Mouse (Mus musculus) gastrocnemius, postnatal 36 days (tissue): ENCODE measurements around the gene Tgfbi. TPM values are rescaled to one million over a fixed set of nuclear protein-coding genes. Genes with fewer than 3 reads are reported as not detected.

Source experiments
- DNase-seq, 2 experiments: peaks; one replicate each; pipeline ENCODE4 v3.0.0; 2022
- intact Hi-C: fragments of 180-260 bp; cut with DNase I; formaldehyde crosslinking; loops from one replicate; pipeline ENCODE4 v1.15.1; 2025
- long read RNA-seq, 2 experiments: library from polyadenylated mRNA; stranded (forward); transcript quantifications; one replicate each; pipeline ENCODE4 v2.0.0; 2021
- total RNA-seq, 2 experiments: library from RNA; stranded (reverse); gene quantifications; 2 replicates each; pipeline ENCODE4 v1.2.3; 2021

The Tgfbi gene
- total RNA-seq: 10 to 100 TPM; 14.1 to 17.1 TPM
- long read RNA-seq, experiment 1, partial matches to known transcripts: 2 of 5 reads
- long read RNA-seq, experiment 1, other reads (novel, unspliced or antisense): 1 of 5 reads
- long read RNA-seq, experiment 2, partial matches to known transcripts: 5 of 8 reads
- long read RNA-seq, experiment 2, other reads (novel, unspliced or antisense): 3 of 8 reads

DNA sequence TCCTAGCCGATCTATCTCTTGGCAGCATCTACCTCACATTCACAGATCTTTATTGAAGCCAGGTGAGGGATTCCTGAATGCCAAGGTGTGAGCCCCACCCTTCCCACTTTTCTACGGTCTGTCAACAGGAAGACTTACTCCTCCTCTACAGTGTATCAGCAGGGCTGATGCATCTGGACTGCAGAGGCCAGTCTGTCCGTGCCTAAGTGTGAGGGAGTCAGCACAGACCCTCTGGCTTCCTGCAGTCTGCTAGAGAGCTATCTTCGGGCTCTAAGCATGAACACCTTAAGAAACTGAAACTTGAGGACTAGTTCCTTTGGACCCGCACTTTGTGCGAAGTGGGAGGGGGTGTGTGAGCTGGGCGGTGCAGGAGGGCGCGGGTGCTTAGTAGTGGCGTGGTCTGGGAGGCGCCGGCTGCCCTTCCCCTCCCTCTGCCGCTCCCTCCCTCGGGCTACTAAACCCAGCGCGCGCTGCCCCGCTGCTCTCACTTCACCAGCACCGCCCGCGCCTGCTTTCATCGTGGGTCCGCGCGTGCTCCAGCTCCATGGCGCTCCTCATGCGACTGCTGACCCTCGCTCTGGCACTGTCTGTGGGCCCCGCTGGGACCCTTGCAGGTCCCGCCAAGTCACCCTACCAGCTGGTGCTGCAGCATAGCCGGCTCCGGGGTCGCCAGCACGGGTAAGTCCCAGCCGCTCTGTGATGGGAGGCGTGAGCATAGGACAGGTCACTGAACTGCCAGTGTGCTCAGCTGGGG is at the start of gene Tgfbi:
Gene Tgfbi, plus strand, starts transcription at position 421 of the 754 bp plus-strand sequence.
- DNase-seq: peak; percentile 55 to 56
- intact Hi-C loops: no loop called here

DNA sequence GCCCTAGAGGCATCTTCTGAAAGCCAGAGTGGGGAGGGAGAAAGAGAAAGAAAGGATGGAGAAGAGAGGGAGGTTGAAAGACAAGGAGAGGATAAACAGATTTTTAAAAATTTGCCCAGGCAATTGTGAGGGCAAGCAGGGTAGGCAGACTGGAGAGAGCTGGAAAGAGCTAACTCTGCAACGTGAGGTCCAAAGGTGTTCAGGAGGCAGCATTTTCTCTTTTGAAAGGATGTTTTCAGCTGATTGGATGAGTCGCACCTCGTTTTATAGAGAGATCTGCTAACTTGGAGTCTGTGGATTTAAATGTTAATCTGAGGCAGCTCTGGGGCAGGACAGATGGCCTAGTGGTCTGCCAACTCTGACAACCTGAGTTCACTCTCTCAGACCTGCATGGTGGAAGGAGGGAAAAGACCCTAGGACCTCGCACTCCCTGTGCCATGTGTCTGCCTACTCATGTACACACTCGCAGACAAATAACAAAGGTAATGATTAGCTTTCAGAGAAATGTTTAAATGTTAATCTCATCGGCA is 49.4 kb upstream of the Tgfbi start:
- DNase-seq: no peak
- intact Hi-C loops: loop anchor here (5.0 kb wide), 4 partner anchors 83 to 192 kb away; partner anchors contain the start of gene Gm45623

DNA sequence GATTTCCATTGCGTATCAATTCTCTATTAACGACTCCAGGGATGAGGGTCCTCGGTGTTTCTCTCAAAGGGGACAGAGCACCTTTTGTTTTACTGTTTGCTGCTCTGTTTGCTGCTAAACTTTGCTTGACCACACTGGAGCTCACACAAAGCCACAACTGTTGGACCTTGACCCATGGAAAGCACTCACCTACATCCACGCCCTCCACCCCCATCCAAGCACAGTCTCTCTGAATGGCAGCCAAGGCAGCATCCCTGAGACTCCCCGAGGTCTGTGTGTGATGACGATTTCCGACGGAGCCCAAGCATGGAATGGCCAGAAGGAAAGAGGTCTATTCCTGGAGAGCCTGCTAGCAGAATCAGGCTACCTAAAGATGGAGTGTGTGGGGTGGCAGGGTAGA is 48.2 kb upstream of the Tgfbi start:
- no peak for DNase-seq
- intact Hi-C loops: loop anchor here (5.0 kb wide), 1 partner anchor 84 kb away; no protein-coding TSS in a partner anchor

DNA sequence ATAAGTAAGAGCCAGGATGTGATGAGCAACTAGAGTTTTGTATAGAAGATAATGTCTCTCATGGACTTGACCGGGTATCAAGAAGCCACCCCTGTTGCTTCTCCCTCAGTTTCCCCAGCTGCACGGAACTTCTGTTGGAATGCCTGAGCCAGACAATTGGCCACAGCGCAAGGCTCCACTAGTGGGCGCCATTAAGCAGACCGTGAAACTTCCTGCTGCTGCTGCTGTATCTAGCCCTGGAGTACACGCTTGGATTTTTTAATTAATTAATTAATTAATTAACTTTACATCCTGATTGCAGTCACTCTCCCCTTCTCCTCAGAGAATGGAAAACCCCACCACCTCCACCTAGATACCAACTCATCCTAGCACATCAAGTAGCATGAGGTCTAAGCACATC is 46.2 kb upstream of the Tgfbi start:
- peak in 1 of 2 experiments; percentile 38 for DNase-seq
- intact Hi-C loops: loop anchor here (5.0 kb wide), 1 partner anchor 86 kb away; no protein-coding TSS in a partner anchor

DNA sequence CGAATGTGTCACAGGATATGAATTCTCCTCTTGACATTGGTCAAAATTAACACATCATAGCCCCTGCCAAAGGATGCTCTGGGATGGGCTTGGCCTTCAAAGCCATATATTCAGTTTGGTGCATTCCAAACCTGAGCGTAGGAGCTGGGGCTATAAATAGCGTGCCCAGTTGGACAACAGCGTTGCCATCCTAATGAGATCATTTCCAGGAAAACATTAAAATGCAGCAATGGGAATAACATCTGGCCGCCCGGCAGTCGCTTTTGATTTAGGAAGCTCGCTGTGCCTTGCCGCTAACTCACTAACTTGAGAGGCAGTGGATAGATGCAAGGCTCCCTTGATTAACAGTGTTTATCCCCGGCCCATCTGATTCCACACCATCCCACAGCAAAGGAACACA is 43.0 kb upstream of the Tgfbi start:
- no peak for DNase-seq
- intact Hi-C loops: no loop called here

DNA sequence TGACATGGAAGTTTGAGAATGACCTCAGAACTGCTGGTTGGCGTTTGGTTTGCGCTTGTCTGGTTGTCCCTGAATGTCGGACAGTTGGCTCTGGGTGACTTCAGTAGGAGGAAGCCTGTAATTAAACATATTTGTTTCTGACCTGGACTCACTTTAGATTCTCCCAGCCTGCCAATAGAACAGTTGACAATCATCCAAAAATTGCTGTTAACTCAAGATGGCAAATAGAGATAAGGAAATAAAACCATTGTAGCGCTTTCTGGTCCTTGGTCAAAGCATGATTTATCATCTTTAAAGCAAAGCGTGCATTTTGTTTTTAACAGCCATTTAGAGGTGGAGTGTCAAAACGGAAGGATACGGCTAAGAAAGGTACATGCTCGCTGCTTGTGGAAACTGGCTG is 37.7 kb upstream of the Tgfbi start:
- intact Hi-C loops: no loop called here
- no peak for DNase-seq

DNA sequence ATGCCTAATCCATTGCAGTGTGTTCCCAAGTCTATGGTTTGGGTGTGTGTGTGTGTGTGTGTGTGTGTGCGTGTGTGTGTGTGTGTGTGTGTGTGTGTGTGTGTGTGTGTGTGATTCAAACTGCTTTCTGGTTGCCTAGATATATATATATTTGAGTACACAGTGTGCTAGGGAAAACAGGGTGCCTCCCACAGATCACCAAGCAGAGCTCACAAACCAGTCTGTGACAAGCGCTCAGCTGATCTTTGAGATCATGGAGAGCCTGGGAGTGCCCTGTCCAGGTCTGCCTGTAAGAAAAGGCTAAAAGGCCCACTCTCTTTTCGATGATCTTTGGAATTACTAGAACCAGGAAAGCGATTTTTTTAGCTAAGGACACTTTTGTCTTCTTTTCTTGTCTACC is 34.2 kb upstream of the Tgfbi start:
- no peak for DNase-seq
- intact Hi-C loops: loop anchor here (5.0 kb wide), 2 partner anchors 67 to 82 kb away; no protein-coding TSS in a partner anchor

DNA sequence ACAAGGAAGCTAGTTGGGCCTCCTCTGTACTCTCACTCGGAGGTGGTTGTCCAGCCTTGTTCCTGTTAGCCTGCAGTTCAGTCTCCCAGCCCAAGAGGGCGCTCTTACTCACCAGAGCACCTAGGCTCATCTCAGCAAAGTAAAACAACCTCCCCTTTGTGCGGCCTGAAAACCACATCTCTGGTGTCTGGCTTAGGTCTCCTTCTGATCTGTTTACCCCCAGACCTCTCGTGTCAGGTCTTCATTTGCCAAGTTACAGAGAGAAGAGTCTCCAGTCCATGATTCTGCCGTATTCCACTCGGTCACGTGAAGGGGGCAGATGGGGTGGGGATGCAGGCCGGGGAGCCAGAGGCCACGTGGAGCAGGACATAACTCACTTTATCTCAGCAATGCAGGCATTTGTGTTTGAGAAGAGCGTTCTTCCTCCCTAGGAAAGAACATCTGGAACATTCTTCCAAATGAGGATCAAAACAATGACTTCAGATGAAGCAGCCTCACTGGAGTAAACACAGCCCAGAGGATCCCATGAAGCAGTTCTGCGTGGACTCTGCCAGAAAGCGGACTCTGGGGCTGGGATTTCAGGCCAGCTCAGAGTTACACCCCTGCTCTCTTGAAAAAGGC is 33.5 kb upstream of the Tgfbi start:
- peak; percentile 72 to 81 for DNase-seq
- intact Hi-C loops: loop anchor here (5.0 kb wide), 2 partner anchors 66 to 81 kb away; no protein-coding TSS in a partner anchor

DNA sequence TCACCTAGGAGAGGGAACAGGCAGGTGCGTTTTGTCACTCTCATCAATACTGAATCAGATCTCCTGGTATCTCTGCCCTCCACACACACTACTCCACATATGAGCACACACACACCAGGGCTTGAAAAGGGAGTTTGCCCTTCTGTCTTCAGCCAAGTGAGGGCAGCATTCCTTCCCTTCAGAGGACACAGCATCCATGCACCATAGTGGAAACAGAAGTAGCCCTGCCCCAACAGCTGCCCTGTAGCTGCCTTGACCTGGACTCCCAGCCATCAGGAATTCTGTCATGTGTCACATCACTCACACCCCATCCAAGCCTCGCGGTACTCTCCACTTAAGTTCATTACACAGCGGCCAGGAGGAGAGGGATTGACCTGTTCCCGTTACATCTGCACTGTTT is 31.2 kb upstream of the Tgfbi start:
- intact Hi-C loops: loop anchor here (5.0 kb wide), 2 partner anchors 64 to 79 kb away; no protein-coding TSS in a partner anchor

DNA sequence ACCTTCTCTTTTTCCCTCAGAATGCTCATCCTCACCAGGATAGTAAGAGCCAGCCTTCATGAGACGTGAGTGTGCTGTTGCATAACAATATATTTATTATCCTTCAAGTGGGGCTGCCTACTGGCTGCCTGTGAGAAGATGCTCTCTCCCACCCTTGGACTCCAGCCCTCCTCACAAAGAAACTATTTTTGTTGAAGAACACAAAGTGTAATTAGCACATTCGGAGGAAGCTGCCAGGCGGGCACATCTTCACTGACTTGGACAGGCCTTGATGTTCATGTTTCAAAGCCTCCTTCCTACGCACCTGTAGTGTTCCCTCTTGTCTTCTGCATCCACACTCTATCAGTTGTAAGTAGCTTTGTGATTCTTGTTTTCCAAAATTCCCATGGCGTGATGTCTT is 28.9 kb upstream of the Tgfbi start:
- intact Hi-C loops: no loop called here
- DNase-seq: no peak

More for the DNA sequence above, 31.2 kb upstream of the Tgfbi start:
- no peak for DNase-seq

DNA sequence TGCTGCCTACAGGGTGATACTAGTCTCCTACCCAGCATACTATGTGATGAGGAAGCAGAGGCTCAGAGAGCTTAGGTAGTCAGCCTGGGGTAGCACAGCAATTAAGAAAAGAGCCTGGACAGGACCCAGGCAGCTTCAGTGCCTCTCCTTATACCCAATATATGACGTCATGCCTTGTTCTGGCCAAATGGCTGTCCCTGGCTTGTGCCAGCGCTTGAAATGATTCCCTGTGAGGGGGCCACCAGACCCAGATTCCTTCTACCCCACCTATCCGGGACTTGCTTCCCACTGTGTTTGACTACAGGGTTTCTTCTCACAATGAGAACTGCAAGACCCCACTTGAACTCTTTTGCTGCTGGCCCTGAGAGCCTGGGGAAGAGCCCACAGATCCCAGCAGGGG is 27.8 kb upstream of the Tgfbi start:
- intact Hi-C loops: no loop called here
- DNase-seq: no peak

DNA sequence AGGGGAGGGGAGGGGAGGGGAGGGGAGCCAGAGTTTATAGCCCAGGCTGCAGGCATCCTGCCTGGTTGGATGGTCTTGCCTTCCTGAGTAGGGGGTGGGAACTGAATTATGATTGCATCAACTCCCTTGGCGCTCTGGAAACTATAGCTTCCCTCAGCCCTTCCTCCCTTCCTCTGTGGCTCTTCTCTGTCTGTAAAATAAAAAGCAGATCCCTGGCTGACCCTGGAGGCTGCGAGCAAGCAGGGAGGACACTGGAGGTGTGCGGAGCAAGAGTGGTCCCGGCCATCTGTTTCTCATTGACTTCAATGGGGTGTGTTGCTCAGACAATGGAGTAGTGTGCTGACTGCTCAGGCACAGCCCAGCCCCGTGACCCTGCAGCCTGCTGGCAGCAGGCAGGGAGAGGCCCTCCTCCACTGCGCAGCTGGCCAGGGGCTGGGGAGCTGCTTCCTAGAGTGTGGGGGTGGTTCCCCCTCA is 27.3 kb upstream of the Tgfbi start:
- intact Hi-C loops: no loop called here
- peak; percentile 51 for DNase-seq

DNA sequence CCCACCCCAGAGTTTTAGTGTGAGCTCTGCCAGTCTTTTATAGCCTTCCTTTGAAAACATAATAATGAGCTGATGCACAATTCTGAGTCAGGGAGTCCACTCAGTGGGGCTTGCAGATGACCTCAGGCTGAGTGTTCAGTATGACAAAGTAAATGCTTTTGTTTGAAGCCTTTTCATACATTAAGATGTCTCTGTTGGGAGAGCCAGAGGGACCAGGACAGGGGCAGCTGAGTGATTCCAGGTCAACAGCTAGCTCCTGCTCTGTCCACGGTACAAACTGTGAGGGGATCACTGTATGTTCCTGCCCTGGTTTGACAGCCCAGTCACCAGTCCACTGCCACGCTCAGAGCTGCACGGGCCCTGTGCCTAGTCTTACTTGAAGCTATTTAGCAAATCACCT is 26.6 kb upstream of the Tgfbi start:
- intact Hi-C loops: no loop called here
- no peak for DNase-seq

DNA sequence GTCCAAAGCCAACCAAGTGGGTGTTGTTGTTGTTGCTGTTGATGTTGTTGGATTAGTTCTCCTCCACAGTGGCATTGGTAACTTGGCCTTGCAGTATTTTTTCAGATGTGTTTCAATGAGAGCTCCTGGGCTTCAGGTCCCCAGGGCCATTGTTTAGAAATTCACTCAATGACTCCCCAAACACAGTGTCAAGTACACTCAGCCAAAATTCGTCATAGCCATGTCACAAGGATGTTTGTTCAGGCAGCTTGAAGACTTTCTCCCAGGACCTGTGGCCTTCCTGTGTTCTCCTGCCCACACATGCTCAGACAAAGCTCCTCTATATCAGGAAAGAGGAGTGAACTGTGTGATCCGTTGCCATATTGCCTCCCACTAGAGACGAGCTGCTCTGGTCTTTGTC is 23.3 kb upstream of the Tgfbi start:
- no peak for DNase-seq
- intact Hi-C loops: no loop called here

DNA sequence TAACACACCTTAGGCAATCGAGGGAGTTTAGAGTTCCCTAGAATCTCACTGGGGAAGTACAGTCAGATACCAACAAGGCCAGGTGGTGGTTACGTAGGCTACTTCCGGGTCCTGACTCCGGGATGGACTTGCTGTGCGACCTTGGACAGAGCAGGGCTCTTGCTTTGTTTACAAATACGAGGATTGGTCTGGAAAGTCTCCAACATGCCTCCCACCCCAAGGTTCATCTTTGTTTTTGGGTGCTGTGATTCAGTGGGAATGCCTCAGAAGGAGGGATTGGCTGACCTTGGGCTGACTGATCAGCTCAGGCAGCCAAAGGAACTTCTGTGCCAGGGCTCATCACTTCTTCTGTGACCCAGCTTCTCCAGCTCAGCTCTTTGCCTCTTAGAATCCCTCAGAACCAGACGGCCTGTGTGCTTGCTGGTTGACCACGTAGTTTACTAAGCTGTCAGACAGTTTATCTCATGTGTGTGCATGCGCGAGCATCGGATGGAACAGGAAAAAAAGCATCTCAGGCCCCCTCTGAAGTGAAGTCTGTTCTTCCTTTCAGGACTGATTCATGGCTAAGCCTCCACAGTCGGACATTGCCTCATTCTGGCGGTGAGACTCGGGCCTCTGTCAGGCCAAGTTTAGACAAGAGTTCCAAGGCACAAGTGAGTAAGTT is 20.7 kb upstream of the Tgfbi start:
- DNase-seq: peak; percentile 43 to 64
- intact Hi-C loops: no loop called here

DNA sequence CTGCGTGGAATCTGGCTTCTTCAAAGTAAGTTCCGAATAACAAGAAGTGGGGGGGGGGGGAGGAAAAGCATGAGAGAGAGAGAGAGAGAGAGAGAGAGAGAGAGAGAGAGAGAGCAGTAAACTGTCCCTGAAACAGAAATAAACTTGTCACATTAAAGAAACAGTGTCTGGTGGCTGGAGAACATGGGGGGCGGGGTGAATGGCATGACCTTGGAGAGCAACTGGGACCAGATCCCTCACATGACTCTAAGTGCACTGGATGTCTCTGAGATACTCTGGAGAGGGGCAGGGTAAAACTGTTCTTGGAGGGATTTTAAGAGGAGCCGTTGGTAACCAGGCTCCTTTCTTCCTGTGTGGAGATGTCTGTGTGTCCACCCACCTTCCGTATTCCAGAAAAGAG is 19.1 kb upstream of the Tgfbi start:
- DNase-seq: no peak
- intact Hi-C loops: no loop called here

DNA sequence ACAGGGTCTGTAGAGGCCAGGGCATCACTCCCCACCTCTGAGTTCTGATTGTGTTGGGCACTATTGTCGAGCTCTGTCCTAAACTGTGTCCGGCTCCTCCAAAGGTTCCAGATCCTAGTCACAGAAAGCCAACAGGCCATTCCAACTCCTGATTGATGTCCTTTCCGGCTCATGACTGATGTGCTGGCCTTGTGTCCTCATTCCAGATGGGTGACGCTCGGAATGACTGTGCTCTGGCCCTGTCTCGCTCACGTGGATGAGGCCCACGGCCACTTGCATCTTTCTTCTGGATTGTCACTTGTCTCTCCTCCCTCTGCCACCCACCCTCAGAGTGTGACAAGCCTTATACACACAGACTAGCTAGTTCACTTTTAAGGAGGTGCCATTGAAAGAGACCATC is 18.1 kb upstream of the Tgfbi start:
- intact Hi-C loops: no loop called here
- DNase-seq: no peak

DNA sequence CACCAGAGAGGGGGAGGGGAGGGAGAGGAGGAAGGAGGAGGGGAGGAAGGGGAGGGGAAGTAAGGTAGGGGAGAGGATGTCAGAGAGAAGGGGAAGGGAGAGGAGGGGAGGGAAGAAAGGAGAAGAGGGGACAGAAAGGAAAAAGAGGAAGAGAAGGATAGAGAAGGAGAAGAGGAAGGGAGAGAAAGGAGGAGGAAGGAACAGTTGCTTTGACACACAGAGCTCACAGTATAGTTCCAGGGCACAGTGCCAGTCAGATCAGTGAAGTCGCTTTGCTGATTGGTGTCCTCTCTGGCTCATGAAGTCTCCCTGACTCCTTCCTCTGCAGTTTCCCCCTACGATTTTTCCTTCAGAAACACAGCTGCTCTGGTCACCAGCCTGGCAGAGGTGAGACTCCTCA is 17.4 kb upstream of the Tgfbi start:
- intact Hi-C loops: no loop called here
- no peak for DNase-seq

DNA sequence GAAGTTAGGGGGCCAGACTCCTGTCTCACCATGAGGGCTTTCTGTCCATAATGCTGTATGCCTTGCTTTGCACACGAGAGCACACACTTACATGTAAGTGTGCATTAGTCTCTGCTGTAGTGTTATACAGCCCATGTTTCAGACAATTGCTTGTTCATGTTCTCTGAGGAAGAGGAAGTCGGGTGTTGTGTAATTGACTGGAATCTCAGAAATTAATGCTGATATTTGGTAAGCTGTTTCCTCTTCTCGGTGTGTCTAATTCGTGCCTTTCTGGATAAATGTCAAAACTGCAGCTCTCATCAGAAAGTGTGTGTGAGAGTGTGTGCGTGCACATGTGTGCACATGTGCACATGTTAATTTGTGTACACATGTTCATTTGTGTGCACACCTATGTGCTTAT is 16.1 kb upstream of the Tgfbi start:
- intact Hi-C loops: no loop called here
- no peak for DNase-seq

DNA sequence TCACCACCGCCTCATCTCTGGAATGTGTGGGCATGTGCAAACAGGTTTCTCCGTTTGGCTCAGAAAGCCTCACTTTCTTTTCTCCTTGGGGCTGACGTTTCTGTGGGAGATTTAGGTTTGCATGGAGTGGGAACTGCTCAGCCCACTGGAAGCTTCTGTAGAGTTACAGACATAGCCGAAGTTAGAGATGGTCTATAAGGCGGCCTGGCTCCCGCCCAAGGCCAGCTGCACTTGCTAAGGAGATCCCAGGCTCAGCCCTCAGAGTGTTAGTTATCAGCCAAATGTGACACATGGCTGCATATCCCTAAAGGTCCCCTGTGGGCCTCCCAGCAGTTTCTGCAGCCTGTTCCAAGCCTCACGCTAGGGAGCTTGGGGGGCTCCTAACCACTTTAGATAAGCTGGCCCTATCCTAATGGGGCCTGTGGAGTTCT is 15.3 kb upstream of the Tgfbi start:
- intact Hi-C loops: no loop called here

DNA sequence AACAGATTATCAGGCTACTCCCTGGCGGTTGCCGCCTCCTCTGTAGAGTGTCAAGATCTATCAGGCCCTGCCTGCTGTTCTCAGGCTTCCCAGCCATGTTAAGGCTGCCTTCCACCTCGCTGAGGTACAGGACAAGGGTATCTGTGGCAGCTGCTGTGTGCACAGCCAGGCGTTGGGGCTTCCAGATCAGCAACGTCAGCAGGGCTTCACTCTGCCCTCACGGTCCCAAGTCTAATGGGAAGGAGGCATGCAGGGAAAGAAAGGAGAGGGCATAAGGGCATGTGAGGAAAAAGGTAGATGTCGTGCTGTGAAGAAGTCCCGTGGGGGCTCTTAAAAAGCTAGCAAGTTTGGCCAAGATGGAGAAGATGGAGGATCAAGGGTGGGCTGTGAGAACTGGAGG is 14.1 kb upstream of the Tgfbi start:
- intact Hi-C loops: no loop called here
- DNase-seq: no peak

More for the DNA sequence above, 15.3 kb upstream of the Tgfbi start:
- DNase-seq: no peak
